Mouse (Mus musculus): ENCODE data around the gene Smco4.
"Not testable (repeated sequence)": the region's sequence is repeated elsewhere in the genome, so short reads cannot be mapped to it uniquely, and the experiment has no call there.

The Smco4 gene

DNA sequence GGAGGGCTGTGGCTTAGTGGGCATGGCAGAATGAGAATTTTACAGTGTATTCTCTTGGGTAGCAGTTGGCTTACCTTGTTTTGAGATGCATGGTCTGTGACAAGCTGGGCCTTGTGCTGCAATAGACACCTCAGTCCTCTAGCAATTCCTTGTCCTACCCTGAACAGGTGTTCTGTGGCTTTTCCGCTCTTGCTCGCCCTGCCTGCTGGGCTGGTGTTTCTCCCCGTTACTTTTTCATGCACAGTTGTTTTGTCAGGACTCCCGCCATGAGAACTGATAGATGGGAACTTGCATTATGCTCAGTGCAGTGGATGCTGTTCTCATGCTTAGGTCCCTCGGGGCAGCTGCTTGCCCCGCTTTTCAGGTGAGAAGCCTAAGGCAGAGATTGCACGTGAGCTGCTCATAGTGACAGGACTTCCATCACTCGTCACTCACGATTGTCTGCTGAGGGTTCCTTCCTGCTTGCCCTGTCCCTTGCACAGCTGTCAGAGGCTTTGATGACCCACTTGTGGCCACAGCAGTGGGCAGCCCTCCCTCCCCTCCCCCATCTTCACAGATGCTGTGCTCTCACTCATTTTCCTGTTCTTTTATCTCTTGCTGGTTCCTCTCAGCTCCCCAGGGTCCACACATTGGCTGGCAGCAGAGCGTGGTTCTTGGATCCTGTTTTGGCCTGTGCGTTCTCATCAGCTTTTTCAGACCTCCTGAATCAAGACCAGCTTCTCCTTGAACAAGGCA is 40.3 kb downstream of the Smco4 start:
- in situ Hi-C loops (cut with MboI; ENCODE audit: low pct_unique_long_range_greater_than_20kb in 1 of 2, low sequenced_read_pairs in 2 of 2, unreplicated experiment in 1 of 2): no loop called here

DNA sequence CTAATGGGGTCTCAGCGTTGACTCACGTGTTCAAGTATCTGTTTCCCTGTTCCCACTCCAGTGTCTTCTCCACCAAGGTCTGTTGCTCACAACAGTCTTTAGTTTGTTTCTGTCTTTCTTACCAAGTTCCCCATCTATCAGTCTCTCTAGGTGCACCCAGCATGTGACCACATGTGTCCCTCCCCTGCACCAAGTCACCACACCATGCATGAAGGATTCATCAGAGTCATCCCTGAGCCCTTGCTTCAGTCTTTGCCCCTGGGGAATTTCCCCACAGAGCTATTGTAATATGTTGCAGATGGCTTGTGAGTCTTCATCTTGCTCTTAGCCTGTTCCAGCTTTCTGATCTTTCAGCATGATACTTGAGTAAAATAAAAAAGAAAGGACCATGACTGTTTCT is 40.9 kb downstream of the Smco4 start:
- in situ Hi-C loops (cut with MboI; ENCODE audit: low pct_unique_long_range_greater_than_20kb in 1 of 2, low sequenced_read_pairs in 2 of 2, unreplicated experiment in 1 of 2): no loop called here

DNA sequence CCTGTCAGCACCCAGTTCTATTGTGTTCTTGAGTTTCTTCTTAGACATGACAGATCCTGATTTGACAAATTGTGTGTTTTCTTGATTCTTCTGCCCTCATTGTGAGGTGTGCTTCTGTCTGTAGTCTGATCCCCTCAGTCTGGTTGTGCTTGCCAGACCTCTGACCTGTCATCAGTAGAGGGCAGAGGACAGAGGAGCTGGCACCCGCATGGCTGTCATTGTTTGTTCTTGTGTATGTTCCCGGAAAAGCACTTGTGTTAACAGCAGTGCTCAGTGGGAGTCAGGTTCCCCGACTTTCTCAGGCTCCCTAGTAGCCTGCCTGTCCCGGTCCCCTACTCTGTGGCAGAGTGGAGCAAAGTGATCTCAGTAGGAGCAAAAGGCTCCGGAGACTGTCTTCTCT is 42.2 kb downstream of the Smco4 start:
- in situ Hi-C loops (cut with MboI; ENCODE audit: low pct_unique_long_range_greater_than_20kb in 1 of 2, low sequenced_read_pairs in 2 of 2, unreplicated experiment in 1 of 2): no loop called here

DNA sequence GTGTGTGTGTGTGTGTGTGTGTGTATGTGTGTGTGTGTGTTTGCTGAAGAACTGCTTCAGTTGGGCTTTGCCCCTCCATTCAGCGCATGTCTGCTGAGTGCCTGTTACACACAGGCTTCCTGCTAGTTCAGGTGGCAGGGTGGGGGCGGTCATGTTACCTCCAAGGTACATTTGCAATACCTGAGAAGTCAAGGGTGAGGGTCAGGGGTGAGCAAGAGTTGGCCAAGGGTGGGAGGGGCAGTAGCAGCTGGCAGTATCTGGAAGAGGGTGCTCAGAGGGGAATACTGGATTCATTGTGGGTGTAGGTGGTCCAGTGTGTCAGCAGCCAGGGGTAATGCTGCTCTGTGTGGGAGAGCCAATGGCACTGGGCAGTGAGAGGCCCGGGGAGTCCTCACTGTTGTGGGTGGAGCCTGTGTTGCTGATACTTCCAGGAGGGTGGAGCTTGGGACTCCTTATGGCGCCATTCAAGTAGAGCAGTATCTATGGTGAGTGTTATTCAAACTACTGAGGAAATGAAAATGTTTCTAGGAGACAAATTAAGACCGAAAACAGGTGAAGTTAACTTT is 43.7 kb downstream of the Smco4 start:
- in situ Hi-C loops (cut with MboI; ENCODE audit: low pct_unique_long_range_greater_than_20kb in 1 of 2, low sequenced_read_pairs in 2 of 2, unreplicated experiment in 1 of 2): no loop called here

DNA sequence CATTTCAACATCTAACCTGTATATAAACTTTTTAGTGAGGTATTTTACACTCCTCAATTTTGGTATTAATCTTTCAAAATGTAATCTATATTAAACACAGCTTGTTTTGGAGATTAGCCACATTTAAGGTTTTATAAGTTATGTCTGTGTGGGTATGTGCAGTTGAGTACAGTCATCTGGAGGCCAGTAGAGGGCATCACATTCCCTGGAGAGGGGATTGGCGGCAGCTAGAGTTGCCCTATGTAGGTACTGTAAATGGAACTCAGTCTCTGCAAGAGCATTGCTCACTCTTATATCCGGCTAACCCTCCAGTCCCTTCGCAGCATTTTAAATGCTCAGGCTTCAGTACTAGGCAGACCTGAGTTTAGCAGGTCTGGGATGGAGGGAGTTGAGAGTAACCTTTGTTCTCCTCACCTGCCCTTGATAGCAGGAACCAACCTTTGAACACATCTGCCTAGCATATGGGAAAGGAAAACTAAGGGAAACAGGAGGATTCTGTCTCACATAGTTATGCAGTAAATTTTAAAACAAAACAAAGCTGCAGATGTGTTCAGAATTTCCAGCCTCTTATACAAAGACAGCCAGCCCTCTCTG is 44.3 kb downstream of the Smco4 start:
- in situ Hi-C loops (cut with MboI; ENCODE audit: low pct_unique_long_range_greater_than_20kb in 1 of 2, low sequenced_read_pairs in 2 of 2, unreplicated experiment in 1 of 2): no loop called here

DNA sequence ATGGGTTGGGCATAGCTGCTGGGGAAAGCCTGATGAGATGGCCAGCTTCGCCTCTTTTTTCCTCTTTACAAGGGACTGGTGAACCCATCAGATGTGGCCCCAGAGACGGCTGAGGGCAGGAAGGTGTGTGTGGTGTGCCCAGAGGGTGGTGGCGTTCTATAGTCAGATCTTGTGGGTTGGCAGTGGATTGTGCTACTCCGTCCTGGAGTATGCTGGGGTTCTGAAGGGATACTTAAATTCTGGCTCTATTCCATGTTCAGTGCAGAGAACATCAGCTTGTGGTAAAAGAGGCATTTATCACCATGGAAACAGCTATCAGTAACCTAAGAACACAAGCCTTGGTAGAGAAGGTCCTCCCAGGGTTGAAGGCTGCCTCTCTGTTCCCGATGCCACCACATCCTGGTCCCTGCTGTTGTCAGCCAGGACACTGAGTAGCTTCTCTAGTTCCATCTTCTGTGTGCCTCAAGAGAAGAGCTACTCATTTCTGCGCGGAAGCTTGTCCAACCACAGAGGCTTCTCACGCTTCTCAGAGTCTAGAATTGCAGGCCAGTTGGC is 45.8 kb downstream of the Smco4 start:
- in situ Hi-C loops (cut with MboI; ENCODE audit: low pct_unique_long_range_greater_than_20kb in 1 of 2, low sequenced_read_pairs in 2 of 2, unreplicated experiment in 1 of 2): no loop called here

DNA sequence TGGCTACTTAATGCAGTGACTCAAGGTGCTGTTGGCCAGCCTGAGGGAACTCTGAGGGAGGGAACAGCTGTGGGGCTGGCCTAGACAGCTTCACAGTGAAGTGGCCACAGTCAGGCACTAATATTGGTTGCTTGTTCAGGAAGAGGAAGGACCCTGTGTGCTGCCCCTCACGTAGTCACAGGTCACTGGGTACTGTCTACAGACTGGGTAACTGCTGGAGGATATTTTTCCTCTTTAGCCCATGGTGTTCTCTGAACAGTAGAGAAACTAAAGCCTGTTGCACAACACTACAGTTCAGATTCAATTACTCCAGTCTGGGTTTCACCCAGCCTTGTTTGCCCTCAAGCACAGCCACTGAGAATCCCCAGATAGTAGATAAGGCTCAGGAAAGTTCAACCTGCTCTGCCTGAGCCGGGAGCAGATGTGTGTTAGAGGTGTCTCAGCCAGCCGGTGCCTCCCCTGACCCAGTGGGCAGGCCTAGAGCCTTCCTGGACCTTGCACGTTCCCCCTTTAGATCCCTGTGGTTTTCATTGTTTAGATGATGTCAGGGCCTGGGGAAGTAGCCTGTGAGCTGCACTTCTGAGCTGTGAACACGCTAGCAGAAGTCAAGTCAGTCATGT is 48.6 kb downstream of the Smco4 start:
- in situ Hi-C loops (cut with MboI; ENCODE audit: low pct_unique_long_range_greater_than_20kb in 1 of 2, low sequenced_read_pairs in 2 of 2, unreplicated experiment in 1 of 2): no loop called here

DNA sequence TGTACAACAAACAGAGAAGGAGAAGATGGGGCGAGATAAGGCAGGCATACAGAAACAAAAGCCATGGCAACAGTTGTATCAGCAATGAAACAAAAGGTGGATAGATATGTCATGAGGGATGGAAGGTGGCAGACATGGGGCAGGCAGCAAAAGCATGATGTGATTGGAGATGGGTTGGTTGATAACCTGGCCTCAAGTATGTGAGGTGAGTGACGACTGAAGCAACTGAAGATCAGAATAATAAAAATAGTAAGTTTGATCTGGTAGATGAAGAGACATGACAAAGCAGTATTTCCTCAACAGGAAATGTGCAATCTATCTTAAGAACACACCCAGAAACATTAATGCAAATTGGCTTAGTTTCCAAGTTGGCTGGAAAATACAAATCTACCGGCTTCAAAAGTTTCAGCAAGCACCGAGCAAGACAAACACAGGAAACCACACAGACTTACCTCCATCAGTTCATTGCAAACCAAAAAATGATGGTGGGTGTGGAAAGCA is 57.3 kb downstream of the Smco4 start:
- in situ Hi-C loops (cut with MboI; ENCODE audit: low pct_unique_long_range_greater_than_20kb in 1 of 2, low sequenced_read_pairs in 2 of 2, unreplicated experiment in 1 of 2): no loop called here

DNA sequence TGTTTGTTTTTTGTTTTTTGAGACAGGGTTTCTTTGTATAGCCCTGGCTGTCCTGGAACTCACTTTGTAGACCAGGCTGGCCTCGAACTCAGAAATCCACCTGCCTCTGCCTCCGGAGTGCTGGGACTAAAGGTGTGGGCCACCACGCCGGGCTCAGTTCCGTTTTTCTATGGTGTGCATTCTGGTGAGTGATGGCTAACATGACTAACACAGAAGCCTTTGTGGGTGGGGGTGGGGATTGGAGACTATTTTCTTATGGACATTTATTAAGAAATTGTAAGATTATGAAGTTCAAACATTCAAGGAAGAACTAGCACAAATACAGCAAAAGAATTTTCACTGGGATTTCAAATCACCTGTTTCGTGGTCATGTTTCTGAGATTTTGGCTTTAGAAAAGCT is 57.8 kb downstream of the Smco4 start:
- in situ Hi-C loops (cut with MboI; ENCODE audit: low pct_unique_long_range_greater_than_20kb in 1 of 2, low sequenced_read_pairs in 2 of 2, unreplicated experiment in 1 of 2): not testable (repeated sequence)

DNA sequence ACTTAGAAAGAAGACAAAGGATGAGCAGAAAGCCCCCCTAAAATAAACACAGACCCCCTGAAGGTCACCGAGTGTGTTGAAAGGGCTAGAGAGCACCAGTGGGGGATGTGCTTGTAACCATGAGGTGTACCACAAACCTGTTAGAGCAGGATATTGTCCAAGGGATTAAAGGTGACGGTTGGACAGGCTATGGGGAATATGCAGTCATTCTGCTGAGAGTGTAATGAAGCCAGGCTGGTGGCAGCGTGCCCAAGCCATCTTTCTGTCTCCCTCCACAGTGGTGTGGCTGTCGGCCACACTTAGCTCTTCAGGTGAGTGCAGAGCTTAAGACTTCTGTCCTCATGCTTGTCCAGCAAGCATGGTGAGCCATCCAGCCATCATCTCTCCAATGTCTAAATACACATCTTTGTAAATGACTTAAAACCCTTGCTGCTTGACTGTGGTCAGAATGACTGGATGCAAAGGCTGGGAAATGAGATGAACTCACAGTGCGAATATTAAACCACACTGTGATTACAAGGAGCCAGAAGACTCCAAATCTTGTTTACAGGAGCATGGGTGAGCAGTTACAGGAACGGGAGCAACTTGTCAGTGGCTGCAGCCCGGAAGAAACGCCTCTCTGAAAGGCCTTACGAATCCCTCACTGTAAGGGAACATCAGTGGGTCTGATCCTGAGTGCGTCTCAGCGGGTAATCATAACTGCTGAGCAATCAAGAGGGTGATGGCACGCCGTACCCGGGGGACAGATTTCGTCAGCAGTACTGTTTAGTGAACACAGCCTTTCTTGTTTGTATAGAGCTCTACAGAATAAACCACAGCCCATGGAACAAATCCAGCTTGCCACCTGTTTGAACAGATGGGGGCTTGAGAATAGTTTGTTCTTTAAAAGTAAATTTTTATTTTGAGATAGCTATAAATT is 59.0 kb downstream of the Smco4 start:
- in situ Hi-C loops (cut with MboI; ENCODE audit: low pct_unique_long_range_greater_than_20kb in 1 of 2, low sequenced_read_pairs in 2 of 2, unreplicated experiment in 1 of 2): no loop called here

DNA sequence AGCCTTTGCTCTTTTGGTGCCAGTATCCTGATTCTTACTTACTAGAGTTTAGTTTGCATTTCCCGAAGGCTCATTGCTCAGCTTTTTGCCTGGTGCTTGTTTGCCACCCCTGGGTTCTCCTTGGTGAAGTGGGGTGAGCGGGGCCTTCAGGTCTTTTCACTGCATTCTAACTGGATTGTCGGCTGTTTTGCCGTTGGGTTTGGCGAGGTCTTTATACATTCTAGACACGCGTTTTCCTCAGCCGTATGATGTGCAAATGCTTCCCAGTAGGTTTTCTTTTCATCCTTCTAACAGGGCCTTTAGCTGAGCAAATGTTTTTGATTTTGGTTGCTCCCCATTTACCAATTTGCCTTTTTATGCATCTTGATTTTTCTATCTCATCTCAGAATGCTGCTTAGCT is 60.1 kb downstream of the Smco4 start:
- in situ Hi-C loops (cut with MboI; ENCODE audit: low pct_unique_long_range_greater_than_20kb in 1 of 2, low sequenced_read_pairs in 2 of 2, unreplicated experiment in 1 of 2): no loop called here

DNA sequence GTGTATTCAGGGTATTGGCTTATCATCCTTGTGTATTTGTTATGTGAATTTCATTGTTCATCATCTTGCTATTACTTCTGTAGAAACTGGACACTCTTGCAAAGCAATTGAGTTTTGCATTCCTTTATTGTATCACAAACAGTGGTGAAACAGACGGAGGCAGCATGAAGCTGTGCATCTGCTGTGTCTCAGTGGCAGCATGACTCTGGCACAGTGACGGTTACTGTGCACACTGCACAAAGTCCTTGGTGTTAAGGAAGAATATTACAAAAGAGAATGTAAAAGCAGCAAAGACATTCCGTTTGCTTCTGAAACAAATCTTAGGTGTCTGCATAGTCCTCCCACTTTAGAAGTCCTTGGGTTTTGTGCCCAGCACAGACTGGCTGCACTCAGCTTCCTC is 67.2 kb downstream of the Smco4 start:
- in situ Hi-C loops (cut with MboI; ENCODE audit: low pct_unique_long_range_greater_than_20kb in 1 of 2, low sequenced_read_pairs in 2 of 2, unreplicated experiment in 1 of 2): no loop called here

DNA sequence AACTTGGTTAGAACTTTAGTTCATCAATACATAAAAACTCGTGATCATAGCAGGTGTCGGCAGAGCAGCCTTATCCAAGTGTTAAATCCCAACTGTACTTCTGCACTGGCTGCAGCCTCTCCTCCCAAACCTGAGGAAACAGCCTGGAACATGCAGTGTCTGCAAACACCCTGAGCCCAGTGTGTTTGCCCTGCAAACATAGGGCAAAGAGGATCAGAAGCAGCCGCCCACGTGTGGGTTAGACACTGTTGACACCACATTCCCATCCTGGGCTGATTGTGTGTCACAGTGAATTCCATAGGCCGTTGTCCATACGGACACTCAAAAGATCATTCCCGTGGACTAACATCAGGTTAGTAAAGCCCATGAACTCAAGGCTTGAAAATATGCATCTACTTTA is 69.1 kb downstream of the Smco4 start:
- in situ Hi-C loops (cut with MboI; ENCODE audit: low pct_unique_long_range_greater_than_20kb in 1 of 2, low sequenced_read_pairs in 2 of 2, unreplicated experiment in 1 of 2): no loop called here

DNA sequence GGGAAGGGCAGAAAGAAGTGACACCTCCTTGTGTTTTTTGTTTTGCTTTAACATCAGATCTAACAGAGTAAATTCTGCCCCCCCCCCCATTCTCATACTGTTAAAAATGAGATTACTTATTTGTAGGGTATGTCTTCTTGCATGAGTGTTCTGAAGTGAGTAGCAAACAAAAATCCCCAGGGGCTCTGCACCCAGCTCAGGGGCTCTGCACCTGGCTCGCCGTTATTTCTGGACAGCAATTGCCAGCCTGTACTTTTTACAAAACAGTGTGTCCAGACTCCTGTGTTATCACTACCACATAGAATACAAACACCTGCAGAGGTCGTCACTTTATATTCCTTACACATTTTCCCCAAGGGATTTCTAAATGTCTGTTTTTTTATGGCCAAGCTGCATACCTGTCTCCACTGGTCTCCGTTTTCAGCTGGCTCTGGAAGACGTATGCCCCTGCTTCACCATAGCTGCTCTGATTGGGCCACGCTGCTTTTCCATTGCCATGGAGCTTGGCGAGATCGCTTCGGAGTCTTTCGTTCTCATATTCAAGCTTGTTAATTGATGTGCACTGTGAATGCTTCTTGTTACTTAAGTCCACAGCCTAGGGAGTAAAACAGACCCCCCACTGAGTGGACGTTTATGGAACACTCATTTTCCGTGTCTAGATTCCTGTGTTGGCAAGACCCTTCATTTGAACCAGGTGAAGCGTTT is 81.7 kb downstream of the Smco4 start:
- in situ Hi-C loops (cut with MboI; ENCODE audit: low pct_unique_long_range_greater_than_20kb in 1 of 2, low sequenced_read_pairs in 2 of 2, unreplicated experiment in 1 of 2): no loop called here

DNA sequence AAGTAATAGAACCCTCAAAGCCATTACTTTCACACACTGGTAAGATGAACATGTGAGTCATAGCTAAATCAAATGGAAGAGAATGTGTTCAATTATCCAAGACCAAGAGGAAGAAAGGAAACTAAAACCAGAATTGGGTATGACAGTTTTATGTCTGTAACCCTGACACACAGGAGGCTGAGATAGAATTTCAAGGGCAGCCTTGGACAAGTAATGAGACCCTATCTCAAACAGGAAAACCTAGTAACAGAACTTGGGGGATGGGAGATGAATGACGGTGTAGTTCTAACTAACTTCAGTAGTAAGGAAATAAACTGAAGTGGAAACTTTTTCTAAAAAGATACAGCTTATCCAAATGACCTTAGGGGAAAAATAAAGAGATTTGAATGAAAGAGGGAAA is 85.2 kb downstream of the Smco4 start:
- in situ Hi-C loops (cut with MboI; ENCODE audit: low pct_unique_long_range_greater_than_20kb in 1 of 2, low sequenced_read_pairs in 2 of 2, unreplicated experiment in 1 of 2): no loop called here

DNA sequence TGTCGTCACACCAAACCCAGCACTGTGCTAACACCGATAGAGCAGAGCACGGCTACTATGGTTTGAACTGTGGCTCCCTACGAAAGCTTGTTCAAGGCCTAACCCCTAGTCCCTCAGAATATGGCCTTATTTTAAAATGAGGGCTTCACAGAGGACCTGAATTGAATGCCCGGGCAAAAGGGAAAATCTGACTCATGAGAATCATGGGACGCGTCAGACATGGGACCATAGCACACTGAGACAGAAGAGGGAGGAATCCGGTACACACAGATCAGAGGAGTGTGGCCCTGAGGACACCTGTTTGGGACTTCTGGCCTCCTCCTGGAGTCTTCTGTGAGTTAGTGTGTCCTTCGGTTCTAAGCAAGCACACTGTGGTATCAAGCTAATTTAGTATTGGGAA is 85.7 kb downstream of the Smco4 start:
- in situ Hi-C loops (cut with MboI; ENCODE audit: low pct_unique_long_range_greater_than_20kb in 1 of 2, low sequenced_read_pairs in 2 of 2, unreplicated experiment in 1 of 2): no loop called here

DNA sequence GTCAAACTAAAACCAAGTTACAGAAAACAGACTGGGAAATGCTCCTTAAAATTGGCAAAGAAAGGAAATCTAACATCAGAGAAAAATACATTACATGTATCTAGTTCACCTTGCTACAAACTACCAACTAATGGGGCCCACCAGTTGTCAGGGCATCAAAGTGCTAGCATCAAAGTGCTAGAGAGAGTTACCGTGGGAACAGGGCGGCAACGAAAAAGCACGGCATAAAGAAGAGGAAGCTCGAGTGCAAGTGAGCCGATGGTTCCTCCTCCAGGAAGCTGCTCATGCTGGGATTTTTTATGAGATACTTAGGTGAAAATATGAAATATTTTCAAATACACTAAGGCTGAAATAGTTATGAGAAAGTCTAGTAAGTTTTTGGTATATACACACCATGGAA is 86.9 kb downstream of the Smco4 start:
- in situ Hi-C loops (cut with MboI; ENCODE audit: low pct_unique_long_range_greater_than_20kb in 1 of 2, low sequenced_read_pairs in 2 of 2, unreplicated experiment in 1 of 2): no loop called here

DNA sequence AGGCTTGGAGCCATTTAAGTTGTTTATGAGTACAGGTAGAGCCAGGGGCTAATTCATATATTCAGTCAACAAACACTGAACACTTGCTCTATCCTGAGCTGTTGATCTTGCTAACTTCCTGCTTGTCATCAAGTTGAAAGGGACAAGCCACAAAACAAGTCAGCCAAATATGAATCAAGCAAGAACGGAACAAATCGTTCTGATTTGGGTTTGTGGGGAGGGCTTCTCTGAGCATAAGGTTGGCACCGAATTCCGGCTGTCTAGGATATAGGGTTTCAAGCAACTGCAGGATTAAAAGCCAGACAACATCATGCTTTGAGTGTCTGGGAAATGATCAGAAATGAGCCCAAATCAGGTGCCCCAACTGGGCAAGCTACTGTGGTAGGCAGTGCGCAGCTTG is 88.8 kb downstream of the Smco4 start:
- in situ Hi-C loops (cut with MboI; ENCODE audit: low pct_unique_long_range_greater_than_20kb in 1 of 2, low sequenced_read_pairs in 2 of 2, unreplicated experiment in 1 of 2): no loop called here

Data from mouse embryonic stem cell (cell line).